Mouse (Mus musculus) hindbrain, embryonic 16.5 days (tissue): Measurements from ENCODE around the gene Zfp282. TPM values are rescaled to one million over a fixed set of nuclear protein-coding genes. Genes with fewer than 3 reads are reported as not detected.
"Not testable (repeated sequence)": the region's sequence is repeated elsewhere in the genome, so short reads cannot be mapped to it uniquely, and the experiment has no call there.

Experiments
- ATAC-seq: fragments of 200-750 bp; cut with Nextera tagmentation; 2 replicates; pipeline ENCODE4 v1.8.0; 2017; ENCODE audit warnings: moderate TSS enrichment, moderate library complexity
- H3K27ac ChIP-seq: fragments of 300-500 bp; sonication (generic); 2 replicates; pipeline ENCODE4 v1.5.1; 2014; ENCODE audit warnings: low read depth, mild to moderate bottlenecking, control low read depth, low read length, moderate library complexity
- H3K27me3 ChIP-seq: fragments of 300-500 bp; sonication (generic); replicated peaks from 2 replicates; pipeline ENCODE4 v1.6.1; 2014; ENCODE audit warnings: low read length; ENCODE audit not compliant: control insufficient read depth, insufficient read depth
- H3K36me3 ChIP-seq: fragments of 300-500 bp; sonication (generic); 2 replicates; pipeline ENCODE4 v1.6.1; 2014; ENCODE audit warnings: mild to moderate bottlenecking, low read length, moderate library complexity, mixed read lengths; ENCODE audit not compliant: control insufficient read depth, insufficient read depth
- H3K4me1 ChIP-seq: fragments of 300-500 bp; sonication (generic); 2 replicates; pipeline ENCODE4 v1.6.1; 2014; ENCODE audit warnings: low read depth, low read length; ENCODE audit not compliant: control insufficient read depth, insufficient read depth
- H3K4me2 ChIP-seq: fragments of 300-500 bp; sonication (generic); 2 replicates; pipeline ENCODE4 v1.6.1; 2014; ENCODE audit warnings: mild to moderate bottlenecking, low read length, control low read depth, moderate library complexity
- H3K4me3 ChIP-seq: fragments of 300-500 bp; sonication (generic); 2 replicates; pipeline ENCODE4 v1.5.1; 2014; ENCODE audit warnings: mild to moderate bottlenecking, low read length, control low read depth, moderate library complexity
- H3K9ac ChIP-seq: fragments of 300-500 bp; sonication (generic); 2 replicates; pipeline ENCODE4 v1.6.1; 2014; ENCODE audit warnings: low read depth, mild to moderate bottlenecking, control low read depth, low read length, moderate library complexity
- H3K9me3 ChIP-seq: fragments of 300-500 bp; sonication (generic); 2 replicates; pipeline ENCODE4 v1.6.1; 2014; ENCODE audit warnings: mild to moderate bottlenecking, low read length, moderate library complexity; ENCODE audit not compliant: control insufficient read depth
- WGBS: fragments of 180-500 bp; shearing (Covaris S2); extraction: QIAGEN DNeasy Blood & Tissue Kit; methylation state at CpG from one replicate; pipeline ENCODE4 v1.1.7; 2014; 5-methylcytosine and 5-hydroxymethylcytosine counted together
- polyA plus RNA-seq: library from polyadenylated mRNA; unstranded; fragments of >200 nt; fragmentation: Nextera tagmentation; extraction: Ambion mirVana; gene quantifications from 2 replicates; pipeline ENCODE4 v1.2.1, GENCODE M21; 2015

Gene Zfp282
- polyA plus RNA-seq, 1 experiment from 2014 or later = 20.9 TPM

DNA sequence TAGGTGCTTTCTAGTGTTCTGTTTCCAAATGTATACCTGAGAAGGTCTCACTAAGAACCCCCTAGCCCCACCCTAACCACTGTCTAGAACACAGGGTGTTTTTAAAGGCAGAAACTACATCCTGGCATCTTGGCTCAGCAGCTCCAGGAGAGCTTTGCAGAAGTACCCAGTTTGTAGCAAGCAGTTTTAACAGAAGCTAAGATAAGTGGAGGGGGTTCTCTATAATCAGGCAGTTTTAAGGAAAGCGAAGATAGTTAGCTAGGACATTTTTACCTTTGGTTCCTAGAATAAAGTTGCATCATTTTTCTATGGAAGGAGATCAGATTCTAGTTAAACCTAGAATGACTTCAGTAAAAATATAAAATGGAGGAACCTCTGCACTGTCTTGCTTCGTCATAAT lies 35.2 kb upstream of the Zfp282 start:
- peaks cover 4% of the 10 kb centered on the region for H3K36me3 ChIP-seq
- no peak for ATAC-seq
- WGBS = 98% methylated on average over 2 of the region's 2 CpGs

DNA sequence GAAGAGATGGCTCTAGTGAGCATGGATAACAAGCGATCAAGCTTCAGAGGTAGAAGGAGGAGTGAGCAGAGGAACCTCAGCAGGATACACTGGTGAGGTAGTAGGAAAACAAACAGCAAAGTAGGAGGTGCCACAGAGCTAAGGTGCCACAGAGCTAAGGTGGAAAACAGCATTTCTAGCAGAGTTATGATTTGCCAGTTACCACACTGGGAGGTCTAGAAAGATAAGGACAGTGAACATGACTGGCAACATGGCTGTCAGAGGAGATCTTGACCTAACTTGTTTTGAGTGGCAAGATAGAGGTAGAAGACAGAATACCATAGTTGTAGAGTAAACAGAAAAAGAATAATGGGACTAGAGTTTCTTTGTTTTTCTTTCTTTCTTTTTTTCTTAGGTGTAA lies 34.7 kb upstream of the Zfp282 start:
- WGBS = 92% methylated on average over 1 of the region's 1 CpGs
- peaks cover 6% of the 10 kb centered on the region for H3K4me1 ChIP-seq

More for the DNA sequence above, 35.2 kb upstream of the Zfp282 start:
- Histone ChIP-seq H3K27me3 (no peaks in the 10 kb centered on the region), H3K4me3 (no peak overlapping the region), H3K27ac (no peak overlapping the region), H3K9ac (no peak overlapping the region), H3K9me3 (no peaks in the 10 kb centered on the region), H3K4me1 (peaks cover 9% of the 10 kb centered on the region), H3K4me2 (no peak overlapping the region)

DNA sequence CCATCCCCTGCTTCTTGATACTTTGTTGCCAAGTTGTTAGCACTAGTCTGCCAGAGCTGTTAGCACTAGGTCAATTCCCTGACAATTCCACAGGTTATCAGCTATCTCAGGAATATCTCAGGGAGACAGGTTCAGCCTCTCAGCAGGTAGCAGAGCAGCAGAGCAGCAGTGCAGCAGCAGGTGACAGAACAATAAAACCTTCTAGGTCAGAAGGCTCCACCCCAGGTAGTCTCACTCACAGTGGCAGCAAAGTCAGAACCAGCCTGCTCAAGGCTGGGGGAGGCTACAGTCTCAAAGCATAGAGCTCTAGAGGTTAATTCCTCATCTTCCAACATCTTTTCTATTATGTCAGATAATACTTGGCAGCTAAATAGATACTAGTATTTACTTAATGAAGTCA lies 31.2 kb upstream of the Zfp282 start:
- H3K27ac ChIP-seq = no peak overlapping the region
- ATAC-seq = no peak
- peaks cover 3% of the 10 kb centered on the region for H3K36me3 ChIP-seq
- H3K4me3 ChIP-seq = no peak overlapping the region
- no peaks in the 10 kb centered on the region for H3K9me3 ChIP-seq
- no peak overlapping the region for H3K4me2 ChIP-seq
- H3K4me1 ChIP-seq = no peaks in the 10 kb centered on the region
- no peak overlapping the region for H3K9ac ChIP-seq
- H3K27me3 ChIP-seq = no peaks in the 10 kb centered on the region

More for the DNA sequence above, 34.7 kb upstream of the Zfp282 start:
- Histone ChIP-seq H3K4me2 (no peak overlapping the region), H3K27ac (no peak overlapping the region), H3K9me3 (no peaks in the 10 kb centered on the region), H3K4me3 (no peak overlapping the region), H3K36me3 (peaks cover 4% of the 10 kb centered on the region), H3K9ac (no peak overlapping the region), H3K27me3 (no peaks in the 10 kb centered on the region)
- no peak for ATAC-seq

DNA sequence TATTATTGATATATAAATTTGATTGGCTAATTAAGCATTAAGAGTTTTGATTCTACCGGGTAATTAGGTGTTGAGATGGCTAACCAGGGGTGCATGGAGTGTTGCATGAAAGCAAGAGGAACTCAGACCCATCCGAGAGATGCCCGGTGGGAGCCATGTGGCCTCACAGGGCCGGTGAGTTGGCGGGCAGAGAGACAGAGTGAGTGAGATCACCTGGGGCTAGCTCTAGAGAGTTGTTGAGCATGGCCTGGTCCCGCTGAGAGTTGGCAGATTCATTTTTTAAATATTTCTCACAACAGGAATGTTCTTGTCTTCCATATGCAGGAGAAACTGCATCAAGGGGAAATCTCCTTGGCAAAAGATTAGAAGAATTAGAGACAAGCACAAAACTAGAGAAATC lies 19.8 kb upstream of the Zfp282 start:
- Histone ChIP-seq H3K4me3 (no peak overlapping the region), H3K9me3 (no peaks in the 10 kb centered on the region), H3K9ac (no peak overlapping the region), H3K4me2 (no peak overlapping the region), H3K27ac (no peak overlapping the region), H3K27me3 (no peaks in the 10 kb centered on the region), H3K36me3 (peaks cover 16% of the 10 kb centered on the region), H3K4me1 (no peaks in the 10 kb centered on the region)
- no peak for ATAC-seq
- WGBS = 96% methylated on average over 6 of the region's 6 CpGs

DNA sequence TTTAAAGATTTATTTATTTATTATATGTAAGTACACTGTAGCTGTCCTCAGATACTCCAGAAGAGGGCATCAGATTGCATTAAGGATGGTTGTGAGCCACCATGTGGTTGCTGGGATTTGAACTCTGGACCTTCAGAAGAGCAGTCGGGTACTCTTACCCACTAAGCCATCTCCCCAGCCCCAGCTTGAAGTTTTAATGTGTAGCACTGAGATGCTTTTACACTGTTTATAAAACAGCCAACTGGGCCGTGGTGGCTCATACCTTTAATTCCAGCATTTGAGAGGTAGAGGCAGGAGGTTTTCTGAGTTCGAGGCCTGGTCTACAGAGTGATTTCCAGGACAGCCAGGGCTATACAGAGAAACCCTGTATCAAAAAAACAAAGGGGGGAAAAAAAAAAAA lies 19.3 kb upstream of the Zfp282 start:
- 88% methylated on average over 3 of the region's 3 CpGs for WGBS
- ATAC-seq = not testable (repeated sequence)

DNA sequence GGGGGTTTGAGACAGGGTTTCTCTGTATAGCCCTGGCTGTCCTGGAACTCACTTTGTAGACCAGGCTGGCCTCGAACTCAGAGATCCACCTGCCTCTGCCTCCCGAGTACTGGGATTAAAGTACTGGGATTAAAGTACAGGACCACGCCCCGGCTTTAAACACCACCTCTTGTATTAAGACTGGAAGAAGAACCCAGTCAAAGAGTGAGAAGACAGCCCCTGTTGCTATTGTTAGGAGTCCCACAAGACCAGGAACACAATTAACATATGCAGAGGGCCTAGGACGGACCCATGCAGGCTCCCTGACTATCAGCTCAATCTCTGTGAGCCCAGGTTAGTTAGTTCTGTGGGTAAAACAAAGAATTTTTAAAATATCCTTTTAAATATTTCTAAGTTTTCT lies 4.7 kb upstream of the Zfp282 start:
- H3K36me3 ChIP-seq = peaks cover 7% of the 10 kb centered on the region; the same call in 1 of the 2 replicates
- no peak for ATAC-seq
- H3K4me3 ChIP-seq = no peak overlapping the region
- 88% methylated on average over 5 of the region's 5 CpGs for WGBS
- no peaks in the 10 kb centered on the region for H3K4me1 ChIP-seq
- H3K4me2 ChIP-seq = no peak overlapping the region
- H3K9ac ChIP-seq = no peak overlapping the region
- no peaks in the 10 kb centered on the region for H3K27me3 ChIP-seq
- no peaks in the 10 kb centered on the region for H3K9me3 ChIP-seq
- H3K27ac ChIP-seq = no peak overlapping the region

More for the DNA sequence above, 19.3 kb upstream of the Zfp282 start:
- H3K9me3 ChIP-seq, H3K4me2 ChIP-seq, H3K9ac ChIP-seq, H3K27ac ChIP-seq, H3K4me3 ChIP-seq, H3K4me1 ChIP-seq, H3K27me3 ChIP-seq: not testable (repeated sequence)
- H3K36me3 ChIP-seq = peaks cover 16% of the 10 kb centered on the region

DNA sequence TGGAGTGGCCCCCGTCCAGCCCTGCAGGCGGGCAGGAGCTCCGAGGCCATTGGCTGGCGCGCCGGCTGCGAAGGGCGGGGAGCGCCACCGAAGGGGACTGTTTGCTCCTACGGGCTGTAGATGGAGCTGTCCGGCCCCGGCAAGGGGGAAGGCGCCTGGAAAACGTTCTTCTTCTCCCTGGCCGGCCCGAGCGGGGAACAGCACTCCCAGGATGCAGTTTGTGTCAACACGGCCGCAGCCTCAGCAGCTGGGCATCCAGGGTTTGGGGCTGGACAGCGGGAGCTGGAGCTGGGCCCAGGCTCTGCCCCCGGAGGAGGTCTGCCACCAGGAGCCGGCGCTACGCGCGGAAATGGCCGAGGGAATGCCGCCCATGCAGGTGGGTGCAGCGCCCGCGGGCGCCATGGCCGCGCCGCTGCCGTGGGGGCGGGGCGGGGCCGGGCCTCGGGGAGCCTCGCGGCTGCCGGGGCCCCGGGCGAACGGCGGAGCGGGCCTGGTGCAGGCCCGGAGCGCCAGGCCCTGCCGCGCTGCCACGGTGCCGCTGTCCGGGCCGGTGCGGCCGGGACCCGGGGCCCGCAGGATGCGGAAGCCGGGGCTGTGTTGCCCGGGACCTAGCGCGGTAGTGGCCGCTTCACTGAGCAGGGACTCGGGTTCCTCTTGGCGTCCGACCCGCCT lies 593 bp downstream of the Zfp282 start:
- H3K27me3 ChIP-seq = no peaks in the 10 kb centered on the region
- H3K27ac ChIP-seq = peak overlapping the region; percentile 96
- peak overlapping the region; percentile 97 for H3K9ac ChIP-seq
- peak overlapping the region; percentile 89 for H3K4me3 ChIP-seq
- H3K4me1 ChIP-seq = peaks cover 16% of the 10 kb centered on the region
- no peaks in the 10 kb centered on the region for H3K9me3 ChIP-seq
- peak overlapping the region; percentile 75 for H3K4me2 ChIP-seq
- under 1% methylated on average over 59 of the region's 71 CpGs for WGBS
- ATAC-seq = peak; percentile 97
- peaks cover 12% of the 10 kb centered on the region for H3K36me3 ChIP-seq

DNA sequence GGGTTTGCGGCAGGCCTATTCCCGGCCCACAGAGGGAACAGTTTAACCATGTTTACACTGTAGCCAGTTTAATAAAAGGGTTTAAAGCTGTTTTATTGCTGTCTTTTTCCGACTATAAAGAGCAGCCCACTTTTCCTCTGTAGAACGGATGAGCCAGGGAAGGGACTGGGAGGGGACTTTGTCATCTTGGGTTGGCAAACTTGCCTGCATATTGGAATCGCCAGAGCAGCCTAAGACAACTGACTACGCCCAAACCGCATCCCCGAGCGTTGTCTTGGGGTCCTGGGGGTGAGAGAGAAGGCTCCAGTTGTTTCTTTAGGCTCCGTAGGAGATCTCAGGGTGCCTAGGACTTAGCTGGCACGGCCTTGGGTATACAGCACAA lies 1.1 kb downstream of the Zfp282 start:
- WGBS = under 1% methylated on average over 11 of the region's 11 CpGs
- Histone ChIP-seq H3K27me3 (no peaks in the 10 kb centered on the region), H3K36me3 (peaks cover 16% of the 10 kb centered on the region), H3K4me3 (peak overlapping the region; percentile 89), H3K4me2 (peak overlapping the region; percentile 75), H3K9me3 (no peaks in the 10 kb centered on the region), H3K27ac (peak overlapping the region; percentile 96), H3K9ac (peak overlapping the region; percentile 97), H3K4me1 (peaks cover 16% of the 10 kb centered on the region)
- no peak for ATAC-seq

DNA sequence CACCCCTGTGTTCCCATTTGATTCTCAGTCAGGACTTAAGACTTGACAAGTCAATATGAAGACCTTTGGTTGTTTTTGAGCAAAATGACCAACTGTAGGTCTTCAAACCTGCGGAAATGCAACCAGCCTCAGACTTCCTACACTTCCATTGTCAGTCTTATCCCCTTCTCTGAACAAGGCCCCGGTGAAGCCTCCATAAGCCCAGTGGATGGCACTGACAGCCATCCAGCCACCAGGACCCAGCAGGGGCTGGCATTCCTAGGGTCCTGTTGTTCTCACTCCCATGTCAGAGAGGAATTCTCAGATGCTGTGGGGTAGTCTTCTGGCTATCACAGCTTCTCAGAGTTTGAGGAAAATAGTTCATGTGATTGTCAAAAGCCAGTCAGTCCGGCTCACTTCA lies 1.6 kb downstream of the Zfp282 start:
- ATAC-seq = no peak
- H3K4me3 ChIP-seq = peak overlapping the region; percentile 89
- H3K36me3 ChIP-seq = peaks cover 19% of the 10 kb centered on the region
- H3K27ac ChIP-seq = peak overlapping the region; percentile 96; the same call in 1 of the 2 replicates
- H3K27me3 ChIP-seq = no peaks in the 10 kb centered on the region
- WGBS = 33% methylated on average over 3 of the region's 3 CpGs
- peaks cover 16% of the 10 kb centered on the region for H3K4me1 ChIP-seq
- peak overlapping the region; percentile 97 for H3K9ac ChIP-seq
- H3K4me2 ChIP-seq = peak overlapping the region; percentile 75
- H3K9me3 ChIP-seq = no peaks in the 10 kb centered on the region
